Mouse (Mus musculus) neural tube, embryonic 12.5 days (tissue): ENCODE measurements around the gene Derl2. TPM values are rescaled to one million over a fixed set of nuclear protein-coding genes. Genes with fewer than 3 reads are reported as not detected.

Experiments
- ATAC-seq: fragments of 200-750 bp; cut with Nextera tagmentation; 2 replicates; pipeline ENCODE4 v1.8.0; 2017; ENCODE audit warnings: low read depth, mild to moderate bottlenecking, moderate TSS enrichment, moderate library complexity; ENCODE audit not compliant: low FRiP score
- H3K27ac ChIP-seq: fragments of 300-500 bp; sonication (generic); 2 replicates; pipeline ENCODE4 v1.5.1; 2016
- H3K27me3 ChIP-seq: fragments of 300-500 bp; sonication (generic); replicated peaks from 2 replicates; pipeline ENCODE4 v1.6.1; 2016; ENCODE audit warnings: mild to moderate bottlenecking
- H3K36me3 ChIP-seq: fragments of 300-500 bp; sonication (generic); 2 replicates; pipeline ENCODE4 v1.6.1; 2016; ENCODE audit warnings: mild to moderate bottlenecking
- H3K4me1 ChIP-seq: fragments of 300-500 bp; sonication (generic); 2 replicates; pipeline ENCODE4 v1.6.1; 2016
- H3K4me2 ChIP-seq: fragments of 300-500 bp; sonication (generic); replicated peaks from 2 replicates; pipeline ENCODE4 v1.6.1; 2016; ENCODE audit warnings: mild to moderate bottlenecking
- H3K4me3 ChIP-seq: fragments of 300-500 bp; sonication (generic); 2 replicates; pipeline ENCODE4 v1.5.1; 2016
- H3K9ac ChIP-seq: fragments of 300-500 bp; sonication (generic); 2 replicates; pipeline ENCODE4 v1.6.1; 2016; ENCODE audit warnings: mild to moderate bottlenecking
- H3K9me3 ChIP-seq: fragments of 300-500 bp; sonication (generic); 2 replicates; pipeline ENCODE4 v1.6.1; 2016; ENCODE audit warnings: mild to moderate bottlenecking
- WGBS: fragments of 180-500 bp; shearing (Covaris S2); methylation state at CpG from one replicate; pipeline ENCODE4 v1.1.7; 2016; 5-methylcytosine and 5-hydroxymethylcytosine counted together
- polyA plus RNA-seq: library from polyadenylated mRNA; unstranded; fragments of >200 nt; fragmentation: Nextera tagmentation; extraction: Ambion mirVana; gene quantifications from 2 replicates; pipeline ENCODE4 v1.2.1, GENCODE M21; 2016

The Derl2 gene
- polyA plus RNA-seq = 38.1 and 39.5 TPM in 2 replicates

- no peaks in the 10 kb centered on the region for H3K27me3 ChIP-seq
- WGBS = under 1% methylated on average over 71 of the region's 71 CpGs
- H3K4me1 ChIP-seq = peaks cover 29% of the 10 kb centered on the region
- H3K9me3 ChIP-seq = no peaks in the 10 kb centered on the region
- peaks cover 4% of the 10 kb centered on the region for H3K36me3 ChIP-seq
- peak within 1 kb of the TSS; percentile 81 for H3K4me2 ChIP-seq
- H3K27ac ChIP-seq = peak within 1 kb of the TSS; percentile 65
- H3K4me3 ChIP-seq = peak within 1 kb of the TSS; percentile 67
- peak within 1 kb of the TSS; percentile 72 for H3K9ac ChIP-seq
- ATAC-seq = peak; percentile 100
These were observed at the start of gene Derl2, which contains the start of gene Mis12 for GRCm38 (mm10) chr11:71019201-71020068. Derl2 (minus strand) TSS chr11:71019841. Mis12 (plus strand) TSS chr11:71019611.

GRCm38 (mm10) chr11:71052554-71052953 is 32.9 kb upstream of the Derl2 start:
- Histone ChIP-seq H3K9me3 (no peaks in the 10 kb centered on the region), H3K36me3 (no peaks in the 10 kb centered on the region), H3K9ac (no peak overlapping the region), H3K27ac (no peak overlapping the region), H3K4me3 (no peak overlapping the region), H3K4me2 (no peak overlapping the region), H3K4me1 (no peaks in the 10 kb centered on the region), H3K27me3 (no peaks in the 10 kb centered on the region)
- 2% methylated on average over 1 of the region's 1 CpGs for WGBS
- no peak for ATAC-seq

- no peaks in the 10 kb centered on the region for H3K36me3 ChIP-seq
- no peak overlapping the region for H3K4me2 ChIP-seq
- no peaks in the 10 kb centered on the region for H3K9me3 ChIP-seq
- H3K4me1 ChIP-seq = no peaks in the 10 kb centered on the region
- ATAC-seq = no peak
- no peaks in the 10 kb centered on the region for H3K27me3 ChIP-seq
- H3K4me3 ChIP-seq = no peak overlapping the region
- H3K9ac ChIP-seq = no peak overlapping the region
- WGBS = 90% methylated on average over 5 of the region's 5 CpGs
- no peak overlapping the region for H3K27ac ChIP-seq
These were observed 20.1 kb upstream of the Derl2 start for GRCm38 (mm10) chr11:71039526-71040298.

GRCm38 (mm10) chr11:71033163-71033761 is 13.6 kb upstream of the Derl2 start, which contains the start of gene 6330403K07Rik:
6330403K07Rik (minus strand) TSS chr11:71033513.
- H3K36me3 ChIP-seq = peaks cover 5% of the 10 kb centered on the region; the same call in 1 of the 2 replicates
- peak; percentile 96 for ATAC-seq
- under 1% methylated on average over 29 of the region's 31 CpGs for WGBS

GRCm38 (mm10) chr11:71032491-71033162 is 13.0 kb upstream of the Derl2 start:
- ATAC-seq = peak; percentile 41
- peak overlapping the region; percentile 73 for H3K4me2 ChIP-seq
- H3K4me1 ChIP-seq = peaks cover 18% of the 10 kb centered on the region
- peak overlapping the region; percentile 69 for H3K27ac ChIP-seq
- peak overlapping the region; percentile 70 for H3K4me3 ChIP-seq
- 5% methylated on average over 26 of the region's 26 CpGs for WGBS
- no peaks in the 10 kb centered on the region for H3K27me3 ChIP-seq
- H3K36me3 ChIP-seq = peaks cover 11% of the 10 kb centered on the region
- peak overlapping the region; percentile 88 for H3K9ac ChIP-seq
- no peaks in the 10 kb centered on the region for H3K9me3 ChIP-seq

More at GRCm38 (mm10) chr11:71033163-71033761, 13.6 kb upstream of the Derl2 start, which contains the start of gene 6330403K07Rik:
- H3K4me1 ChIP-seq = peaks cover 18% of the 10 kb centered on the region
- no peaks in the 10 kb centered on the region for H3K27me3 ChIP-seq
- no peaks in the 10 kb centered on the region for H3K9me3 ChIP-seq
- H3K4me2 ChIP-seq = peak within 1 kb of the TSS; percentile 73
- H3K4me3 ChIP-seq = peak within 1 kb of the TSS; percentile 70
- H3K27ac ChIP-seq = peak within 1 kb of the TSS; percentile 69
- peak within 1 kb of the TSS; percentile 88 for H3K9ac ChIP-seq

GRCm38 (mm10) chr11:71032070-71032469 is 12.4 kb upstream of the Derl2 start:
- peak overlapping the region; percentile 73 for H3K4me2 ChIP-seq
- H3K9ac ChIP-seq = peak overlapping the region; percentile 88
- peak overlapping the region; percentile 69; the same call in 1 of the 2 replicates for H3K27ac ChIP-seq
- H3K4me1 ChIP-seq = peaks cover 18% of the 10 kb centered on the region
- WGBS = 71% methylated on average over 7 of the region's 7 CpGs
- H3K4me3 ChIP-seq = peak overlapping the region; percentile 70
- no peaks in the 10 kb centered on the region for H3K27me3 ChIP-seq
- ATAC-seq = no peak
- H3K9me3 ChIP-seq = no peaks in the 10 kb centered on the region
- peaks cover 15% of the 10 kb centered on the region for H3K36me3 ChIP-seq

- no peak overlapping the region for H3K4me2 ChIP-seq
- H3K4me3 ChIP-seq = no peak overlapping the region
- peaks cover 18% of the 10 kb centered on the region for H3K4me1 ChIP-seq
- WGBS = 75% methylated on average over 3 of the region's 3 CpGs
- no peak overlapping the region for H3K9ac ChIP-seq
- no peak for ATAC-seq
- no peak overlapping the region for H3K27ac ChIP-seq
- peaks cover 40% of the 10 kb centered on the region for H3K36me3 ChIP-seq
- H3K27me3 ChIP-seq = no peaks in the 10 kb centered on the region
- no peaks in the 10 kb centered on the region for H3K9me3 ChIP-seq
These were observed 9.9 kb upstream of the Derl2 start for GRCm38 (mm10) chr11:71029403-71030118.

- H3K4me2 ChIP-seq = no peak overlapping the region
- no peaks in the 10 kb centered on the region for H3K27me3 ChIP-seq
- H3K4me3 ChIP-seq = no peak overlapping the region
- no peak for ATAC-seq
- no peak overlapping the region for H3K27ac ChIP-seq
- no peak overlapping the region for H3K9ac ChIP-seq
- peaks cover 46% of the 10 kb centered on the region for H3K36me3 ChIP-seq
- H3K4me1 ChIP-seq = peaks cover 18% of the 10 kb centered on the region
- 86% methylated on average over 3 of the region's 3 CpGs for WGBS
- no peaks in the 10 kb centered on the region for H3K9me3 ChIP-seq
These were observed 8.6 kb upstream of the Derl2 start for GRCm38 (mm10) chr11:71028280-71028679.

GRCm38 (mm10) chr11:71018416-71019200 is 1.0 kb downstream of the Derl2 start:
- ATAC-seq = peak; percentile 41; the same call in 1 of the 2 replicates
- 7% methylated on average over 28 of the region's 28 CpGs for WGBS

GRCm38 (mm10) chr11:71017051-71017450 is 2.6 kb downstream of the Derl2 start:
- H3K36me3 ChIP-seq = peaks cover 17% of the 10 kb centered on the region
- H3K9ac ChIP-seq = no peak overlapping the region
- H3K4me3 ChIP-seq = no peak overlapping the region
- 100% methylated on average over 1 of the region's 1 CpGs for WGBS
- no peak overlapping the region for H3K27ac ChIP-seq
- peaks cover 29% of the 10 kb centered on the region for H3K4me1 ChIP-seq
- no peak overlapping the region for H3K4me2 ChIP-seq
- H3K9me3 ChIP-seq = no peaks in the 10 kb centered on the region
- ATAC-seq = no peak
- no peaks in the 10 kb centered on the region for H3K27me3 ChIP-seq

More at GRCm38 (mm10) chr11:71018416-71019200, 1.0 kb downstream of the Derl2 start:
- Histone ChIP-seq H3K27ac (no peak overlapping the region), H3K9me3 (no peaks in the 10 kb centered on the region), H3K27me3 (no peaks in the 10 kb centered on the region), H3K36me3 (peaks cover 6% of the 10 kb centered on the region), H3K4me1 (peaks cover 29% of the 10 kb centered on the region), H3K9ac (peak overlapping the region; percentile 69), H3K4me3 (peak overlapping the region; percentile 67), H3K4me2 (peak overlapping the region; percentile 81)
